8 mouse cellular contexts compared by ENCODE assay signal in the genomic region with DNA sequence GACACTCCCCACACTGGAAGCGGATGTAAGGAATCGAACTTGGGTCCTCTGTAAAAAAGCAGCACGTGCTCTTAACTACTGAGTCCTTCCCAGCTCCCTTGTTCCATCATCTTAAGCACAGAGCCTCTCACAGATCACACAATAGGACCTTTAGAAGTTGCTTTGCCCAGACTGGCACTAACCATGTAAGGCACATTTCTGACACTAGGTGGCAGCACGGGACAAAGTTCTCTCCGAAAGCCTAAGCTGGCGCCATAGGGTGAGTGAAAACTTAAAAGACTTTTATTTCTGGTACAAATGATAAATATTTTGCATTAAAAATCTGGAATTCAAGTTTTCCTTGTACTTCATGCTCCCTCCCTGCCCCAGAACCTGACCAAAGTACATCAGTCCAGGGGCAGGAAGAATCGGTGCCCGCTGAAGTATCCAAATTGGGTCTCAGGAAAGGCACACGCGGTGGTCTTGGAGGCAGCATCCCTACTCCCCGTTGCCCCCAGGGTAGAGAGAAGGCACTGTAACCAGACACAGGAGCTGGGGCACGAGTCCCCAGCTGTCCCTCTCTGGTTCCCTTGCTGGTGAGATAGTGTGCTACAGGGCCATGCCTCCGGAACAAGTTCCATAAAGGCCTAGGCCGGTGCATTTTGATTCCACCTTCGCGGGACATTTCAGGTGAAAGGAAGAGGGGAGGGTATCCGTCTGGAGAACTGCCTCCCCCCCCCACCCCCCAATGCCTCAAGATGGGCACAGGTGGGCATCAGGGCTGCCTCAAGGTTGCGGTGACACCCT. TPM values are rescaled to one million over a fixed set of nuclear protein-coding genes. Genes with fewer than 3 reads are reported as not detected.
DNase-seq lines count a peak whose midpoint lies in the region; ATAC-seq and TF ChIP-seq lines count a peak whose summit lies in the region.

No protein-coding gene starts in this region.

- peaks cover 0 to 9% of the 10 kb centered on the region in 2 experiments; a peak in 1 of 4 replicates for H3K4me1 ChIP-seq in ES-E14 (ENCODE audit: control insufficient read depth in 2 of 2, insufficient read depth in 2 of 2, low read length in 2 of 2, poor library complexity in 1 of 2)
- H3K4me1 ChIP-seq in forebrain, embryonic 11.5 days (replicated peaks; ENCODE audit: control insufficient read depth, insufficient read depth, low read length): 0 out of 2 replicates have a peak, but pooled peaks cover 3% of the 10 kb centered on the region

- peak; percentile 72; the same call in 1 of the 2 replicates for ATAC-seq in forebrain, embryonic 11.5 days (replicated peaks; ENCODE audit: low FRiP score)

- H3K36me3 ChIP-seq in ES-E14 (ENCODE audit: control insufficient read depth, insufficient read depth, low read length, poor library complexity, severe bottlenecking): no peaks in the 10 kb centered on the region
- no peaks in the 10 kb centered on the region for H3K36me3 ChIP-seq in forebrain, embryonic 11.5 days (ENCODE audit: control insufficient read depth, insufficient read depth, low read length)

- in situ Hi-C loops in ES-E14 (cut with MboI; ENCODE audit: low sequenced_read_pairs in 2 of 2, unreplicated experiment in 2 of 2): no loop called here

- no peaks in the 10 kb centered on the region for H3K9me3 ChIP-seq in ES-E14 (ENCODE audit: control insufficient read depth, insufficient read depth, low read depth, low read length)
- H3K9me3 ChIP-seq in forebrain, embryonic 11.5 days (ENCODE audit: control insufficient read depth, low read length): no peaks in the 10 kb centered on the region

- peak; percentile 94 for DNase-seq in ES-E14 (ENCODE audit: low read depth, low spot score)
- peak; percentile 70 for DNase-seq in c-Kit-negative CD71-positive TER-119-positive erythroid progenitor cells, embryonic 14.5 days (ENCODE audit: low read depth, low spot score)
- DNase-seq in forebrain, embryonic 11.5 days (ENCODE audit: low spot score): peak; percentile 93
- DNase-seq in heart, postnatal 4 days: peak; percentile 93
- peak; percentile 89 for DNase-seq in layer of hippocampus, adult 9-10 months (ENCODE audit: low spot score)
- DNase-seq in lung, postnatal 10 days: peak; percentile 90
- DNase-seq in retina, postnatal 7 days (ENCODE audit: low read depth, low spot score): peak; percentile 59
- peak; percentile 89 for DNase-seq in urinary bladder, postnatal 14 days (ENCODE audit: low spot score)

- no peak overlapping the region for H3K4me2 ChIP-seq in forebrain, embryonic 11.5 days (ENCODE audit: low read depth, low read length, severe bottlenecking)

- no peak overlapping the region for H3K27ac ChIP-seq in ES-E14 (ENCODE audit: insufficient read depth, low read depth, low read length, poor library complexity, severe bottlenecking)
- H3K27ac ChIP-seq in forebrain, embryonic 11.5 days (ENCODE audit: low read depth, low read length): no peak overlapping the region

- WGBS in forebrain, embryonic 11.5 days: 33% methylated on average over 18 of the region's 18 CpGs

- no peaks in the 10 kb centered on the region for H3K27me3 ChIP-seq in forebrain, embryonic 11.5 days (ENCODE audit: control insufficient read depth, insufficient read depth, low read length)

- peak overlapping the region; percentile 73 for H3K9ac ChIP-seq in ES-E14 (ENCODE audit: insufficient read depth, low read depth, low read length, poor library complexity, severe bottlenecking)
- no peak overlapping the region for H3K9ac ChIP-seq in forebrain, embryonic 11.5 days (ENCODE audit: low read length)

- peak overlapping the region; percentile 32 to 47; a peak in 3 of 4 replicates for H3K4me3 ChIP-seq in ES-E14 (ENCODE audit: insufficient read depth in 1 of 2, low read depth in 1 of 2, low read length in 2 of 2, poor library complexity in 1 of 2, severe bottlenecking in 1 of 2)
- no peak overlapping the region for H3K4me3 ChIP-seq in forebrain, embryonic 11.5 days (ENCODE audit: low read depth, low read length)

TF ChIP-seq in ES-E14, 5 proteins besides CTCF, POLR2A, EP300 and RAD21:
- TF ChIP-seq HCFC1 (IDR thresholded peaks at IDR 0.05; ENCODE audit: borderline replicate concordance, insufficient read depth, low read length) (no peak), CHD2 (IDR thresholded peaks at IDR 0.05; ENCODE audit: low read depth, low read length) (no peak), ZC3H11A (IDR thresholded peaks at IDR 0.05; ENCODE audit: borderline replicate concordance, low read depth, low read length) (peak; percentile 2; the same call in 1 of the 2 replicates), MAFK (IDR thresholded peaks at IDR 0.05; ENCODE audit: insufficient read depth, low read depth, low read length) (no peak), ZNF384 (IDR thresholded peaks at IDR 0.05; ENCODE audit: low read depth, low read length) (no peak)

RNA-seq across cellular contexts. Expression of a gene that starts 11.7 kb away (rescaled TPM):
- total RNA-seq in ES-E14 (2012; rRNA removed): 0.58 and 1.5 TPM in 2 replicates
- polyA plus RNA-seq in forebrain, embryonic 11.5 days (2014; fragmentation: Nextera tagmentation; extraction: Ambion mirVana): not detected in 2 replicates
- under 1 TPM; 0.11 to 0.17 TPM for total RNA-seq in heart, postnatal 4 days (2021)

RNA-seq across cellular contexts. Expression of a gene that starts 17.9 kb away (rescaled TPM):
- total RNA-seq in ES-E14 (2012; rRNA removed): 8.4 and 22.8 TPM in 2 replicates
- 38.9 and 46.7 TPM in 2 replicates for polyA plus RNA-seq in forebrain, embryonic 11.5 days (2014; fragmentation: Nextera tagmentation; extraction: Ambion mirVana)
- total RNA-seq in heart, postnatal 4 days (2021): 10 to 100 TPM; 22.1 to 27.7 TPM
